Mouse (Mus musculus): ENCODE results near the gene Usp26.
A peak's percentile ranks its signal among the peaks of the same experiment; 100 is the strongest.

Usp26 gene

GRCm38 (mm10) chrX:51801133-51801532 lies at the start of gene Usp26:
Gene Usp26, minus strand, starts transcription at chrX:51801233.
- no peak for DNase-seq

- DNase-seq = peak; percentile 0 to 2
Measured at GRCm38 (mm10) chrX:51814466-51815247, 13.6 kb upstream of the Usp26 start.

- DNase-seq = peak; percentile 15 to 35
Measured at GRCm38 (mm10) chrX:51767457-51767856, 33.6 kb downstream of the Usp26 start.

DNA sequence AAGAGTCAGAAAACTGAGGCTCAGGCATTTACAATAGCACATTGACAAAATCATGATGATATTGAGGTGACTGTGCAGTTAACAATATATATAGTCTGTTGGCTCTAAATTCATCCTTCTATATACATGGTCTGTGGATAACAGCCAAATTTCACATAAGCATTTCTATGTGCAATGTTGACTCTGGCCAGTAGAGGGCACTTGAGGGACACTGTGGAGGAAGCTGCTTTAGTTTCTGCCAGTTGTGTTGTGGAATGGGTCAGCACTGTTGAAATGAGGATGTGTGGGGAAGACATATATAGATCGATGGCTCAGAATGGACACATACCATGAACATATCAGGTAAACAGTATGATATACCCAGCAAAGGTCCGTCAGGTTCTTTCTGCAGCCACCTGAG lies 64.6 kb downstream of the Usp26 start:
- DNase-seq = peak; percentile 62 to 72

DNA sequence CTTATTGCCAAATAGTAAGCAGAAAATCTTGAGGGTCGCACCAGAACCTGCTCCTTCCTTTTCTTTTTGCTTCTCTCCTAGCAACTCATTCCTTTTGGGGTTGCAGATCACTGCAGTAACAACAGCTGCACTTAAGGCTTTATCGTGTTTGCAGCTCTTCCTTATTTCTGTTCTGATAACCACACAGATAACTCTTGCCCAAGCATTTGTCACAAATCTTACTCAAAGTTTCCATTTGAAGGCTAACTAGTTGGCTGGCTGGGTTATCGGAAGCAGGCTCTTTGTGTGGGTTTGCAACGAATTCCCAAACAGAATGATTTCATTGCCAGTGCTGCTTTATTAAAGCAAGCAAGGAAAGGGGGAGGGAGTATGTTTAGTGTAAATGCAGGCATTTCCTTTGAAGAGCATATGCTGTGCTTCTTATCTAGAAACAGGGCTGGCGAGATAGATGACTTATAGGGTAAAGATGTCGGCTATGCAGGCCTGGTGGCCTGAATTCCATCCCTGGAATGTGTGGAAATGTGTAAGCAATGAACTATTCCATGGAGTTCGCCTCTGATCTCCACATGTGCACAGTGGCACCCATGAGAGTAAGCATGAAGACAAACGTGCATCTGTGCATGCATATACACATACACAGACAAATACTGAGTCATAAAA lies 86.8 kb downstream of the Usp26 start:
- no peak for DNase-seq

- DNase-seq = no peak
Measured at GRCm38 (mm10) chrX:51712996-51713395, 88.0 kb downstream of the Usp26 start.

All from cerebellum, postnatal 14 days (tissue).